Mouse (Mus musculus) adrenal gland, adult (tissue): ENCODE data around the gene Atxn2.

Source experiments
- DNase-seq, 2 experiments: peaks; one replicate each; pipeline ENCODE4 v3.0.0; 2022 to 2023; ENCODE audit warnings: low spot score in 1 of 2; ENCODE audit not compliant: inconsistent age in 2 of 2

Atxn2 gene

GRCm38 (mm10) chr5:121849478-121850349, 138.6 kb downstream of the Atxn2 start:
- DNase-seq, result peak in 1 of 2 experiments; percentile 61

GRCm38 (mm10) chr5:121853368-121854051, 142.4 kb downstream of the Atxn2 start:
- peak in 1 of 2 experiments; percentile 61 for DNase-seq

GRCm38 (mm10) chr5:121854768-121855167, 143.6 kb downstream of the Atxn2 start:
- DNase-seq, result peak in 1 of 2 experiments; percentile 47

- DNase-seq, result peak in 1 of 2 experiments; percentile 76
Observed at GRCm38 (mm10) chr5:121856740-121857139, 145.6 kb downstream of the Atxn2 start.

GRCm38 (mm10) chr5:121858427-121858826, 147.3 kb downstream of the Atxn2 start:
- DNase-seq, result no peak

- no peak for DNase-seq
Observed at GRCm38 (mm10) chr5:121861964-121862363, 150.8 kb downstream of the Atxn2 start.

GRCm38 (mm10) chr5:121864330-121864729, 153.2 kb downstream of the Atxn2 start:
- no peak for DNase-seq
